12 mouse cellular contexts compared by ENCODE assay signal in the genomic region with DNA sequence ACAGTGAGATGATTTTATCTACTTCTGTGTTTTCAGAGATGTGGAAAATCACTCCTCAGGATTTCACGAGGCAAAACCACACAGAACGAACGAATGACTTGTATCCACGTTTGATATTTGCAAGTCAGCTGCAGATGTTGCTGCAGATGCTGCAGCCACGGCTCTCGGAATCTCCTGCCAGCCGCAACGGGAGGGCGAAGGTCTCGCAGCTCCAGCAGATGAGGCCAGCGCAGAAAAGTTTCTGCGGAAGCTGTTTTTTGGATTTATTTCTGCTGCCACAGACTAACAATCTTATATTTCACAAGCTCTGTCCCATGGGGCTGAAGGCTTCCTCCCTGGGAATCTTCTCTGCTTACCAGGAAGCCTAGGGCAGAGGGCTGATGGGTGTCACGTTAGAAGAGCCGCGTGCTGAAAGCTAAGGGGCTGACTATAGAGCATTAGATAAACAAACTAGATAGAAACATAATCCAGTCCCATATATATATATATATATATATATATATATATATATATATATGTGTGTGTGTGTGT.
"Had no signal": no experiment of that assay in that cellular context is flagged by ENCODE, and none has a peak within 500 bp of the region (broad histone marks: within the 10 kb centered on the region; RNA-seq: fewer than 3 reads in every experiment).

No protein-coding gene starts in this region.

- H3K4me3 ChIP-seq: hindbrain, embryonic 15.5 days; limb, embryonic 12.5 days; liver, embryonic 13.5 days; midbrain, embryonic 10.5 days; myocyte; neural tube, embryonic 15.5 days had no signal

- H3K9ac ChIP-seq: hindbrain, embryonic 15.5 days; limb, embryonic 12.5 days; liver, embryonic 13.5 days; liver, postnatal 0 days; neural tube, embryonic 15.5 days had no signal

- H3K27me3 ChIP-seq: hindbrain, embryonic 15.5 days; limb, embryonic 12.5 days; liver, embryonic 13.5 days; neural tube, embryonic 15.5 days had no signal

- DNase-seq: layer of hippocampus, adult 9-11 months; layer of hippocampus, postnatal 36 days; midbrain, embryonic 14.5 days had no signal

- H3K27ac ChIP-seq: hindbrain, embryonic 15.5 days; limb, embryonic 12.5 days; liver, embryonic 13.5 days; midbrain, embryonic 10.5 days; neural tube, embryonic 15.5 days; stomach, postnatal 0 days had no signal

- H3K4me1 ChIP-seq: hindbrain, embryonic 15.5 days; limb, embryonic 12.5 days; liver, embryonic 13.5 days; midbrain, embryonic 10.5 days; neural tube, embryonic 15.5 days had no signal

- H3K9me3 ChIP-seq: hindbrain, embryonic 15.5 days; limb, embryonic 12.5 days; liver, embryonic 13.5 days; midbrain, embryonic 10.5 days; neural tube, embryonic 15.5 days had no signal

- H3K4me2 ChIP-seq: hindbrain, embryonic 15.5 days; limb, embryonic 12.5 days; liver, embryonic 13.5 days; neural tube, embryonic 15.5 days had no signal

- ATAC-seq: intestine, embryonic 16.5 days; liver, postnatal 0 days had no signal

- H3K36me3 ChIP-seq: hindbrain, embryonic 15.5 days; limb, embryonic 12.5 days; liver, embryonic 13.5 days; midbrain, embryonic 10.5 days; neural tube, embryonic 15.5 days had no signal
